Mouse (Mus musculus) bone marrow, adult 2 months (tissue): ENCODE measurements around the gene Hoxb8.

Source experiments
- CTCF ChIP-seq: fragments of 200-500 bp; IDR thresholded peaks from 2 replicates; pipeline ENCODE4 v1.5.1; 2011; ENCODE audit warnings: low read length, control low read depth; ENCODE audit not compliant: control insufficient read depth, insufficient read depth
- POLR2A ChIP-seq: fragments of 200-500 bp; IDR thresholded peaks from 2 replicates; pipeline ENCODE4 v1.6.1; 2011; ENCODE audit warnings: low read depth, mild to moderate bottlenecking, control low read depth, low read length, borderline replicate concordance; ENCODE audit not compliant: control insufficient read depth

DNA sequence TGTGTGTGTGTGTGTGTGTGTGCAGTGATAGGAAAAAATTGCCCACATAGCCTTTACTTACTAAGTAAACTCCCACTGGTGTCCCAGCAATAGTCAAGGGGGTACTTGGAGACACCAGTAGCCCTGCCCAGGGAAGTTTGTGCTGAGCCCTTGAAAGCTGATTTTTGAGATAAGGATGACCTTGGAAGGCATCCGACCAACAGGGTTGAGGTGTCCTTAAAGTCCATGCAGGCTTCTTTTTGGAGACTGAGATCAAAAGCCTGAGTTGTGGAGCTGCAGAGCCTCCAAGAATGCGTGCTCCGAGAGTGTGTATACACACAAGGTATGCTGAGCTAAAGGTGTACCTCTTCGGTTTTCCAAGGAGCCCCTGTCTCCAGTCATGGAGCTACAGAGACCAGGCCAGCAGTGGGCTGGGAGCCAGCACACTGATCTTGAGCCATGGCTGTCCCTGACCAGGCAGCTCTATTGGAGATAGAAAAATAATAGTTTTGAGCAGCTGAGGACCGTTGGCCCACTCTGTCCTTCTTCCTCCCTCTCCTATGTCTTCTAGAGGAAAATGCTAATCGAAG is 19.4 kb upstream of the Hoxb8 start:
- TF ChIP-seq POLR2A (no peak), CTCF (no peak)
